In the genomic region with DNA sequence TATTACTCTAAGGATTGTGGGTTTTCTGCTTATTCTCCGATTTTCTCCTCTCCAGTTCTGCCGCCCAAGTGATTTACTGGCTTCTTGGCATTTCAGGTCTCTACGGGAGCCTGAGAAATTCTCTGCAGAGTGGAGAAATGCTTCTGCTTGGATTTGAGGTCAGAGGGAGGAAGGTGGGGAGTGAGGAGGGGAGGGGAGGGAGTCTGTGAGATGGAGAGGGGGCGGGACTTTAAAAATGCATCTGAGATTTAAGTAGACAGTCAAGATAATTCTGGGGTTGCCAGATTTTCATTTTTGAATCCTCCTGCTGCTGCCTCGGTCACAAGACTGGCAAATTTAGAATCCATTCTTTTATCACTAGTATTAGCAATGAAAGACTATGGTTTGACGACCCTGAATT, we compare ENCODE assay signal across 8 mouse cellular contexts. TPM values are rescaled to one million over a fixed set of nuclear protein-coding genes. Genes with fewer than 3 reads are reported as not detected.
DNase-seq lines count a peak whose midpoint lies in the region; ATAC-seq and TF ChIP-seq lines count a peak whose summit lies in the region.

No protein-coding gene starts in this region.

- no peak for TF ChIP-seq POLR2A in brain, embryonic 14.5 days (IDR thresholded peaks at IDR 0.05; ENCODE audit: borderline replicate concordance, extremely low read depth, insufficient read depth, insufficient read length, poor library complexity, severe bottlenecking)

- peak overlapping the region; percentile 95 for H3K27ac ChIP-seq in forebrain, postnatal 0 days (ENCODE audit: low read depth, low read length)
- peak overlapping the region; percentile 90 for H3K27ac ChIP-seq in liver, postnatal 0 days (ENCODE audit: low read depth)

- intact Hi-C loops in gastrocnemius, postnatal 14 days (cut with DNase I; ENCODE audit: low total_unique reads): loop anchor here (10.0 kb wide), 1 partner anchor 61 kb away; no protein-coding TSS in a partner anchor

- ATAC-seq in forebrain, postnatal 0 days: no peak
- ATAC-seq in liver, postnatal 0 days: no peak

- DNase-seq in gastrocnemius, postnatal 14 days: peak; percentile 7
- no peak for DNase-seq in gastrocnemius, adult 8-10 months (ENCODE audit: low spot score in 2 of 2)
- peak; percentile 68 for DNase-seq in brain, embryonic 14.5 days (ENCODE audit: low read depth)
- DNase-seq in forebrain, postnatal 0 days: peak; percentile 48
- DNase-seq in kidney, adult 8-10 months: peak; percentile 39 to 49
- no peak for DNase-seq in liver, postnatal 0 days
- peak; percentile 24 for DNase-seq in right cerebral cortex, postnatal 25 days
- no peak for DNase-seq in urinary bladder, postnatal 10 days (ENCODE audit: low spot score)

- no peak for TF ChIP-seq CTCF in brain, embryonic 14.5 days (IDR thresholded peaks at IDR 0.05; ENCODE audit: borderline replicate concordance, extremely low read depth, insufficient read depth, insufficient read length)
- TF ChIP-seq CTCF in forebrain, postnatal 0 days (IDR thresholded peaks at IDR 0.05; ENCODE audit: low read depth): no peak
- TF ChIP-seq CTCF in liver, postnatal 0 days (IDR thresholded peaks at IDR 0.05; ENCODE audit: low read depth): no peak

- no peaks in the 10 kb centered on the region for H3K36me3 ChIP-seq in forebrain, postnatal 0 days (ENCODE audit: insufficient read depth)
- H3K36me3 ChIP-seq in liver, postnatal 0 days (replicated peaks; ENCODE audit: insufficient read depth, low read length): no peaks in the 10 kb centered on the region

- H3K9me3 ChIP-seq in forebrain, postnatal 0 days (ENCODE audit: low read length): no peaks in the 10 kb centered on the region
- no peaks in the 10 kb centered on the region for H3K9me3 ChIP-seq in liver, postnatal 0 days (ENCODE audit: low read length)

- WGBS in forebrain, postnatal 0 days: 6% methylated on average over 6 of the region's 6 CpGs
- 9% methylated on average over 6 of the region's 6 CpGs for WGBS in liver, postnatal 0 days (ENCODE audit: insufficient replicate concordance)

- H3K9ac ChIP-seq in forebrain, postnatal 0 days: peak overlapping the region; percentile 79
- H3K9ac ChIP-seq in liver, postnatal 0 days (replicated peaks): peak overlapping the region; percentile 79

- peaks cover 17% of the 10 kb centered on the region for H3K4me1 ChIP-seq in forebrain, postnatal 0 days (ENCODE audit: insufficient read depth)
- H3K4me1 ChIP-seq in liver, postnatal 0 days (ENCODE audit: insufficient read depth): peaks cover 40% of the 10 kb centered on the region

- TF ChIP-seq EP300 in liver, postnatal 0 days (IDR thresholded peaks at IDR 0.05; ENCODE audit: low read depth): no peak

- no peaks in the 10 kb centered on the region for H3K27me3 ChIP-seq in forebrain, postnatal 0 days (ENCODE audit: insufficient read depth, low read length)
- peaks cover 32% of the 10 kb centered on the region for H3K27me3 ChIP-seq in liver, postnatal 0 days (ENCODE audit: insufficient read depth, low read length)

- H3K4me3 ChIP-seq in forebrain, postnatal 0 days (ENCODE audit: low read depth, low read length): peak overlapping the region; percentile 77
- H3K4me3 ChIP-seq in liver, postnatal 0 days (ENCODE audit: low read depth, low read length): peak overlapping the region; percentile 79

- H3K4me2 ChIP-seq in forebrain, postnatal 0 days (ENCODE audit: low read depth): peak overlapping the region; percentile 95
- H3K4me2 ChIP-seq in liver, postnatal 0 days (ENCODE audit: low read depth, low read length): peak overlapping the region; percentile 99

RNA-seq across cellular contexts. Expression of gene March5, which starts 31.4 kb away (rescaled TPM):
- total RNA-seq in gastrocnemius, postnatal 14 days (2021): 10 to 100 TPM; 61.5 to 64.8 TPM
- total RNA-seq in gastrocnemius, adult 8-10 months (2022): 10 to 100 TPM; 78.2 to 92.8 (median 84.4) TPM
- polyA plus RNA-seq in brain, embryonic 14.5 days (2012; rRNA removed): 88.9 and 98.1 TPM in 2 replicates
- 94.9 and 102 TPM in 2 replicates for total RNA-seq in forebrain, postnatal 0 days (2014; rRNA removed)
- 118 and 122 TPM in 2 replicates for polyA plus RNA-seq in forebrain, postnatal 0 days (2015; fragmentation: Nextera tagmentation; extraction: Ambion mirVana)
- polyA plus RNA-seq in liver, postnatal 0 days (2015; fragmentation: Nextera tagmentation; extraction: Ambion mirVana): 119 and 126 TPM in 2 replicates

RNA-seq across cellular contexts. Expression of gene Cpeb3, which starts 32.5 kb away (rescaled TPM):
- 10 to 100 TPM; 33.6 to 37.2 TPM for total RNA-seq in gastrocnemius, postnatal 14 days (2021)
- 10 to 100 TPM; 59.4 to 62.5 (median 61.2) TPM for total RNA-seq in gastrocnemius, adult 8-10 months (2022)
- polyA plus RNA-seq in brain, embryonic 14.5 days (2012; rRNA removed): 10.9 and 20.9 TPM in 2 replicates
- total RNA-seq in forebrain, postnatal 0 days (2014; rRNA removed): 12.9 and 18.1 TPM in 2 replicates
- 3.9 and 7.9 TPM in 2 replicates for polyA plus RNA-seq in forebrain, postnatal 0 days (2015; fragmentation: Nextera tagmentation; extraction: Ambion mirVana)
- polyA plus RNA-seq in liver, postnatal 0 days (2015; fragmentation: Nextera tagmentation; extraction: Ambion mirVana): 2.1 and 2.8 TPM in 2 replicates

Comparison
In these comparisons a context has a peak if more than half of its experiments do, and no peak if none do; other contexts are left out.
1. DNase-seq: peak in gastrocnemius, postnatal 14 days (single experiment), brain, embryonic 14.5 days (single experiment), forebrain, postnatal 0 days (single experiment), kidney, adult 8-10 months (2 of 2) and right cerebral cortex, postnatal 25 days (single experiment); none in gastrocnemius, adult 8-10 months (0 of 2), liver, postnatal 0 days (single experiment) and urinary bladder, postnatal 10 days (single experiment).